Mouse (Mus musculus) neural tube, embryonic 14.5 days (tissue): Measurements from ENCODE around the gene Kcnc3. TPM values are rescaled to one million over a fixed set of nuclear protein-coding genes. Genes with fewer than 3 reads are reported as not detected.

Source experiments
- ATAC-seq: fragments of 200-750 bp; cut with Nextera tagmentation; 2 replicates; pipeline ENCODE4 v1.8.0; 2017; ENCODE audit warnings: low read depth, mild to moderate bottlenecking, moderate TSS enrichment, moderate library complexity
- H3K27ac ChIP-seq: fragments of 300-500 bp; sonication (generic); 2 replicates; pipeline ENCODE4 v1.5.1; 2014; ENCODE audit warnings: low read depth, mild to moderate bottlenecking, control low read depth, low read length, moderate library complexity, mixed read lengths
- H3K27me3 ChIP-seq: fragments of 300-500 bp; sonication (generic); 2 replicates; pipeline ENCODE4 v1.6.1; 2014; ENCODE audit warnings: low read length; ENCODE audit not compliant: control insufficient read depth, insufficient read depth
- H3K36me3 ChIP-seq: fragments of 300-500 bp; sonication (generic); 2 replicates; pipeline ENCODE4 v1.6.1; 2014; ENCODE audit warnings: low read length, mixed read lengths; ENCODE audit not compliant: control insufficient read depth, insufficient read depth
- H3K4me1 ChIP-seq: fragments of 300-500 bp; sonication (generic); 2 replicates; pipeline ENCODE4 v1.6.1; 2014; ENCODE audit warnings: low read length; ENCODE audit not compliant: control insufficient read depth, insufficient read depth
- H3K4me2 ChIP-seq: fragments of 300-500 bp; sonication (generic); 2 replicates; pipeline ENCODE4 v1.6.1; 2014; ENCODE audit warnings: mild to moderate bottlenecking, low read depth, low read length, control low read depth
- H3K4me3 ChIP-seq: fragments of 300-500 bp; sonication (generic); 2 replicates; pipeline ENCODE4 v1.5.1; 2014; ENCODE audit warnings: low read depth, low read length, control low read depth, mixed read lengths
- H3K9ac ChIP-seq: fragments of 300-500 bp; sonication (generic); replicated peaks from 2 replicates; pipeline ENCODE4 v1.6.1; 2014; ENCODE audit warnings: low read depth, mild to moderate bottlenecking, control low read depth, low read length, mixed read lengths
- H3K9me3 ChIP-seq: fragments of 300-500 bp; sonication (generic); 2 replicates; pipeline ENCODE4 v1.6.1; 2016; ENCODE audit warnings: low read length; ENCODE audit not compliant: control insufficient read depth
- WGBS: fragments of 180-500 bp; shearing (Covaris S2); extraction: QIAGEN DNeasy Blood & Tissue Kit; methylation state at CpG from one replicate; pipeline ENCODE4 v1.1.7; 2014; 5-methylcytosine and 5-hydroxymethylcytosine counted together
- polyA plus RNA-seq: library from polyadenylated mRNA; unstranded; fragments of >200 nt; fragmentation: Nextera tagmentation; extraction: Ambion mirVana; gene quantifications from 2 replicates; pipeline ENCODE4 v1.2.1, GENCODE M21; 2014

Kcnc3 gene
- polyA plus RNA-seq, 1 experiment from 2014 or later, result 8.9 TPM

DNA sequence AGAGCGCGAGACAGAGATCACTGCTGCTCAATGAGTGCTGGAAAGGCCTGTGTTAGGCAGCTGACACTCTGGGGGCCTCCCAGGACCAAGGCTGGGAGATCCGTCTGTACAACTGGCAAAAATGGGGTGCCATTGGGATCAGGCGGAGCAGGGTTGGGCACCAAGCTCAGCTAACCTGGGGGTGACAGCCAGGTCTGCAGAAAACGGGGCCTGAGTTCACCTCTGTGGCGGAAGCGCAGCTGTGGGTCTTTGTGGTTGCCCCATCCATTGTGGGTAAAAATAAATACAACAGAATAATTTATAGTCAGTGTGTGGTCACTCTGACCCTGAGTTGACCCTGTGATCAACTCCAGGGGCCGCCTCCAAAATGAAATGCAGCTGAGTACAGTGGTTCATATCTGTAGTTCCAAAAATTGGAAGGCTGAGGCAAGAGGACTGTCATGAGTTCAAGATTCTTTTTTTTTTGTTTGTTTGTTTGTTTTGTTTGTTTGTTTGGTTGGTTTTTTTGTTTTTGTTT is 58.7 kb downstream of the Kcnc3 start:
- WGBS, result 64% methylated on average over 8 of the region's 8 CpGs
- H3K4me2 ChIP-seq, result no peak overlapping the region
- no peak overlapping the region for H3K27ac ChIP-seq
- H3K36me3 ChIP-seq, result no peaks in the 10 kb centered on the region
- no peak overlapping the region for H3K9ac ChIP-seq
- H3K4me3 ChIP-seq, result no peak overlapping the region
- no peak for ATAC-seq
- no peaks in the 10 kb centered on the region for H3K27me3 ChIP-seq
- H3K4me1 ChIP-seq, result no peaks in the 10 kb centered on the region
- no peaks in the 10 kb centered on the region for H3K9me3 ChIP-seq

DNA sequence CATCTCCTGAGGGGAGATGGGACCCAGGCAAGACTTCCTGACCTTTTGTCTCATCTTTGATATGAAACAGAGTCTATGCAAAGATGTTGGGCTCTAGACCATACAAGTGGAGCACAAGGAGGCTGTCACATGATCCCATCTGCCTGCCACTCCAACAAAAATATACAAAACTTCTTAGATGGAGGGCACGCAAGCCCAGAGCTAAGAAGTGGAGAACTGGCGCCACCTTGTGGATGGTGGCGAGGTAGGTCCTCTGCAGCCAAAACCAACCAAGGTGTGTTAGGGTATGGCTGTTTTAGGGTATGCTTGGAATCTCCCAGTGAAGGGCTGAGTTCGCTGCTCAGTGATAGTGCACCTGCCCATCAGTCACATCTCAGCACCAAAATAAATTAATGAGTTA is 59.5 kb downstream of the Kcnc3 start:
- 8% methylated on average over 4 of the region's 4 CpGs for WGBS
- no peak overlapping the region for H3K27ac ChIP-seq
- no peaks in the 10 kb centered on the region for H3K4me1 ChIP-seq
- no peaks in the 10 kb centered on the region for H3K9me3 ChIP-seq
- H3K4me2 ChIP-seq, result no peak overlapping the region
- no peaks in the 10 kb centered on the region for H3K36me3 ChIP-seq
- H3K4me3 ChIP-seq, result no peak overlapping the region
- no peak overlapping the region for H3K9ac ChIP-seq
- ATAC-seq, result 0 out of 2 replicates have a peak, but pooled peaks have one; percentile 49
- no peaks in the 10 kb centered on the region for H3K27me3 ChIP-seq

DNA sequence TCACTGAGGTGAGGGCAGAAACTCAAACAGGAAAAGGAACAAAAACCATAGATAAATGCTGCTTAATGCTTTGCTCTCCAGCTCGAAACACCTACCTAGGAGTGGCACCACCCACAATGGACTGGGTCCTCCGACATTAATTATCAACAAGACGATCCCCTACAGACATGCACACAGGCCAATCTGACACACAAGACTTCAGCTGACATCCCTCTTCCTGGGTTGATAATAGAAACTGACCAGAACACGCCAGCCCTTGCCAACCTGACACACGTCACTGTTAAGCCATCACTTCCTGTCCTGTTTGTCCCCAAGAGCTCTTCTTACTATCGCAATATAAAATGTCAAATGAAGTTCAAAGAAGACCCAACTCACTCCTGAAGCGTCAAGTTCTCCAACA is 61.0 kb downstream of the Kcnc3 start:
- Histone ChIP-seq H3K4me3 (no peak overlapping the region), H3K9me3 (no peaks in the 10 kb centered on the region), H3K36me3 (no peaks in the 10 kb centered on the region), H3K4me2 (no peak overlapping the region), H3K9ac (no peak overlapping the region), H3K4me1 (no peaks in the 10 kb centered on the region), H3K27me3 (no peaks in the 10 kb centered on the region), H3K27ac (no peak overlapping the region)
- 79% methylated on average over 7 of the region's 7 CpGs for WGBS
- no peak for ATAC-seq

DNA sequence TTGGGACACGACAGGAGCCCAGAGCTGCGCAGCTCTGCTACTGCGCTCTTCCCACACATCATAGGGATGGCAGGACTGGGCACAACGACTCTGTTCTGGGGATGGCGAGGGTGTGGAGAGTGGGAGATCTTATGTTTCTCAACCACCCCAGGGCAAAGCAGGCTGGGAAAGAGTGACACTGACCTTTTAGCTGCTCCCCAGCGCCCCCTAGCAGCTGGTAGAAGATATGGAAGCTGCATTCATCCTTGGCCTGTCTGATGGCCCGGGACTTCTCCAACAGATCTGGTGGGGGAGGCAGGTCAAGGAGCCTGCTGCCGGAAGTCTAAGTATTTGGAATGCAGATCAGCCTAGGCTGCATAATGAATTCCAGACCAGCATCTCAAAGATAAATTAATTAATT is 63.3 kb downstream of the Kcnc3 start:
- no peak for ATAC-seq
- H3K36me3 ChIP-seq, result no peaks in the 10 kb centered on the region
- H3K9me3 ChIP-seq, result no peaks in the 10 kb centered on the region
- H3K4me3 ChIP-seq, result no peak overlapping the region
- H3K9ac ChIP-seq, result no peak overlapping the region
- H3K4me2 ChIP-seq, result no peak overlapping the region
- WGBS, result 54% methylated on average over 8 of the region's 8 CpGs
- H3K27me3 ChIP-seq, result no peaks in the 10 kb centered on the region
- no peaks in the 10 kb centered on the region for H3K4me1 ChIP-seq
- H3K27ac ChIP-seq, result no peak overlapping the region

Other genes starting within 250 kb of the Kcnc3 start
- gene Syt3, start 206.6 kb upstream of the Kcnc3 start, polyA plus RNA-seq, result 52.7 and 68.4 TPM in 2 replicates
- gene 1700008O03Rik, start 204.8 kb upstream of the Kcnc3 start, polyA plus RNA-seq, result 2.0 and 2.6 TPM in 2 replicates
- gene Lrrc4b, start 161.6 kb upstream of the Kcnc3 start, polyA plus RNA-seq, result 21.9 and 28.1 TPM in 2 replicates
- 3.3 and 5.2 TPM in 2 replicates for gene Aspdh, start 125.3 kb upstream of the Kcnc3 start, polyA plus RNA-seq
- 26.9 and 33.4 TPM in 2 replicates for gene Josd2, start 122.7 kb upstream of the Kcnc3 start, polyA plus RNA-seq
- 153 and 162 TPM in 2 replicates for gene Emc10, start 94.1 kb upstream of the Kcnc3 start, polyA plus RNA-seq
- 19.5 and 24.9 TPM in 2 replicates for gene Fam71e1, start 94.1 kb upstream of the Kcnc3 start, polyA plus RNA-seq
- gene Mybpc2, start 66.0 kb upstream of the Kcnc3 start, polyA plus RNA-seq, result 0.07 TPM in 1 of 2 replicates, not detected in the other
- not detected in 2 replicates for gene Spib, start 58.6 kb upstream of the Kcnc3 start, polyA plus RNA-seq
- gene Pold1, start 41.8 kb upstream of the Kcnc3 start, polyA plus RNA-seq, result 9.4 and 12.5 TPM in 2 replicates
- 57.2 and 59.5 TPM in 2 replicates for gene Nr1h2, start 36.7 kb upstream of the Kcnc3 start, polyA plus RNA-seq
- 0.82 and 2.1 TPM in 2 replicates for gene Napsa, start 18.3 kb upstream of the Kcnc3 start, polyA plus RNA-seq
- 2.6 and 3.6 TPM in 2 replicates for gene Myh14, start 80.2 kb downstream of the Kcnc3 start, polyA plus RNA-seq
- gene Izumo2, start 118.1 kb downstream of the Kcnc3 start, polyA plus RNA-seq, result not detected in 2 replicates
- 23.0 and 27.0 TPM in 2 replicates for gene Vrk3, start 157.7 kb downstream of the Kcnc3 start, polyA plus RNA-seq
- 0.95 and 1.0 TPM in 2 replicates for gene Zfp473, start 160.4 kb downstream of the Kcnc3 start, polyA plus RNA-seq
- gene Nup62, start 225.4 kb downstream of the Kcnc3 start, polyA plus RNA-seq, result 22.4 and 26.3 TPM in 2 replicates
- gene Il4i1, start 225.7 kb downstream of the Kcnc3 start, polyA plus RNA-seq, result 1.6 and 1.7 TPM in 2 replicates
- gene Atf5, start 226.0 kb downstream of the Kcnc3 start, polyA plus RNA-seq, result 2.1 and 2.3 TPM in 2 replicates